Mouse (Mus musculus): ENCODE data around the gene Hs3st4. TPM values are rescaled to one million over a fixed set of nuclear protein-coding genes. Genes with fewer than 3 reads are reported as not detected.

Hs3st4 gene
- polyA plus RNA-seq, 1 experiment from 2014 or later, result 0.05 TPM

DNA sequence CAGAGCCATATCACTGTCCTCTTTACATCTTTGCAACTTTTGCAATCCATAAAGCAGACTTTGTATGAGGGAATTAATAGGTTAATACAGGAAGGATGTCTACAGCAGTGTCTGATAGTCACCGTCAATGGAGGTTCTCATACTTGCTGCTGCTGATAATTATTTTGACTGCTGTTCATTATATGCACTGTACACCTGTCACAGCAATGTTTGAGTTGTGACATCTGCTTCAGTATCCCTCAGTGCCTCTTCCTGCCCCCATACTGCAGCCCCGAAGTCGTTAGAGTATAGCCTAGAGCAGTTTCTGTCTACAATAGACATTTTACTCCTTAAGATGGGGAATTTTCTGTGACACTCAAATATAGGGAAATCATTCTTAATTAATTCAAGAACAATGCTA is 267.2 kb downstream of the Hs3st4 start:
- H3K4me2 ChIP-seq (ENCODE audit: low read depth, low read length), result no peak overlapping the region
- H3K36me3 ChIP-seq (ENCODE audit: control insufficient read depth, insufficient read depth, low read length), result no peaks in the 10 kb centered on the region
- H3K4me3 ChIP-seq (ENCODE audit: low read length), result no peak overlapping the region
- H3K4me1 ChIP-seq (ENCODE audit: control insufficient read depth, insufficient read depth, low read length), result no peaks in the 10 kb centered on the region
- ATAC-seq, result no peak
- no peak overlapping the region for H3K27ac ChIP-seq (ENCODE audit: low read length)
- no peak overlapping the region for H3K9ac ChIP-seq (ENCODE audit: low read depth, low read length)
- H3K9me3 ChIP-seq (ENCODE audit: control insufficient read depth, low read length), result no peaks in the 10 kb centered on the region
- WGBS, result 71% methylated on average over 3 of the region's 3 CpGs
- no peaks in the 10 kb centered on the region for H3K27me3 ChIP-seq (replicated peaks; ENCODE audit: control insufficient read depth, insufficient read depth, low read length)

DNA sequence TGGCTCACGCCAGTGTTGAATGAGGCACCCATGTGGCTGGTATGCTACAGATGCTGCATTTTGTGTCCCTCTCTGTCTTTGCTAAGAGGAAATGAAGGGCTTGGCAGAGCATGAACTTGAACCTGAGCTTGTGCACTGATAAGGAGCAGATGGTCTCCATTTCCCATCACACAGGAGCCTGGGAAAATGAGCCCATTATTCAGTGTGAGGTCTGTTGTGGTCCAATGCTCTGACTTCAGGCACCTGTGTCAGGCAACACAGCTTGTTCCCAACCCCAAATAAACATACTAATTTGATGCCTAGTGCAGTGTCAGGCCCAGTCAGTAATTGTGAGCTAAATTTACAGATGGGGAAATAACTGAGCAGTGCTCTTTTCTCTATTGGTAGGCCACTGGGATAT is 267.9 kb downstream of the Hs3st4 start:
- no peak overlapping the region for H3K9ac ChIP-seq (ENCODE audit: low read depth, low read length)
- WGBS, result 72% methylated on average over 1 of the region's 1 CpGs
- ATAC-seq, result no peak
- no peak overlapping the region for H3K4me3 ChIP-seq (ENCODE audit: low read length)
- no peaks in the 10 kb centered on the region for H3K4me1 ChIP-seq (ENCODE audit: control insufficient read depth, insufficient read depth, low read length)
- H3K27ac ChIP-seq (ENCODE audit: low read length), result no peak overlapping the region
- H3K9me3 ChIP-seq (ENCODE audit: control insufficient read depth, low read length), result no peaks in the 10 kb centered on the region
- H3K27me3 ChIP-seq (replicated peaks; ENCODE audit: control insufficient read depth, insufficient read depth, low read length), result no peaks in the 10 kb centered on the region
- no peaks in the 10 kb centered on the region for H3K36me3 ChIP-seq (ENCODE audit: control insufficient read depth, insufficient read depth, low read length)
- H3K4me2 ChIP-seq (ENCODE audit: low read depth, low read length), result no peak overlapping the region

DNA sequence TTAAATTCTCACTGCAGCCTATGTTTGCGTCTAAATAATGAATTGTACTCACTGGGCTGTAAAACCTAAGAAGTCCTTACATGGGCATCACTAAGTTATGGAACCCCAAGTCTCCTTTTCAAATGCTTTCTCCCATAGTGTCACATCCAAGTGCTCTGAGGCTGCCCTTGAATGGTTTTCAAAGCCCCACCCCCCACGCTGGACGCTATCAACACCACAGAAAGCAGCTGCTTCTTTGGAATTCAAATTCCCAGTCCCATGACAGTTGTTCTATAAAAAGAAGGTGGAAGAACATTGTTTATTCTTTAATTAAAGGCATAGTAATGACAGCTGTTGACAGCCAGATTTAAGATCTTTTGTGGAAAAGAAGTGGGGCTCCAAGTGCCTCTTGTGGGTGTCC is 275.8 kb downstream of the Hs3st4 start:
- Histone ChIP-seq H3K36me3 (ENCODE audit: control insufficient read depth, insufficient read depth, low read length) (no peaks in the 10 kb centered on the region), H3K4me2 (ENCODE audit: low read depth, low read length) (no peak overlapping the region), H3K9me3 (ENCODE audit: control insufficient read depth, low read length) (no peaks in the 10 kb centered on the region), H3K4me1 (ENCODE audit: control insufficient read depth, insufficient read depth, low read length) (no peaks in the 10 kb centered on the region), H3K9ac (ENCODE audit: low read depth, low read length) (no peak overlapping the region), H3K27ac (ENCODE audit: low read length) (no peak overlapping the region), H3K4me3 (ENCODE audit: low read length) (no peak overlapping the region), H3K27me3 (replicated peaks; ENCODE audit: control insufficient read depth, insufficient read depth, low read length) (no peaks in the 10 kb centered on the region)
- 72% methylated on average over 3 of the region's 3 CpGs for WGBS
- ATAC-seq, result no peak

DNA sequence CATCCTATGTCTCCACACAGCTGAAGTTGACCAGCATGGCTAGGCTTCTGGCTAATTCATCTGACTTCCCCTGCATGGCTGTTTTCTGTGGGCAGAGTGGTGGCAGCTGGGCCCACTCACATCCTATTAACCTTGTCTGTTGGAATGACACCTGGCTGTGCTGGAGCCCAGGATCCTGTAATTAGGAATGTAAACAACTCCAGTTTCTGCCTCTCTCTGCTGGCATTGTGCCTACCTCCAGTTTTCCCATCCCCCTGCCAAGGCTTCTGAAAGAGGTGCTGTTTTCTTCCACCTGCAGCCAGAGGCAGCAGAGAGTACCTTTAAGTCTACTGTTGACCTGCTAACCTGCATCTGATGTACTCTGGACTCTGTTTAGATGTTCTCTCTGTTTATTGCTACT is 288.1 kb downstream of the Hs3st4 start:
- no peaks in the 10 kb centered on the region for H3K9me3 ChIP-seq (ENCODE audit: control insufficient read depth, low read length)
- no peaks in the 10 kb centered on the region for H3K27me3 ChIP-seq (replicated peaks; ENCODE audit: control insufficient read depth, insufficient read depth, low read length)
- no peak overlapping the region for H3K9ac ChIP-seq (ENCODE audit: low read depth, low read length)
- no peak overlapping the region for H3K4me2 ChIP-seq (ENCODE audit: low read depth, low read length)
- H3K4me1 ChIP-seq (ENCODE audit: control insufficient read depth, insufficient read depth, low read length), result no peaks in the 10 kb centered on the region
- no peak overlapping the region for H3K27ac ChIP-seq (ENCODE audit: low read length)
- no peaks in the 10 kb centered on the region for H3K36me3 ChIP-seq (ENCODE audit: control insufficient read depth, insufficient read depth, low read length)
- no peak for ATAC-seq
- no peak overlapping the region for H3K4me3 ChIP-seq (ENCODE audit: low read length)

DNA sequence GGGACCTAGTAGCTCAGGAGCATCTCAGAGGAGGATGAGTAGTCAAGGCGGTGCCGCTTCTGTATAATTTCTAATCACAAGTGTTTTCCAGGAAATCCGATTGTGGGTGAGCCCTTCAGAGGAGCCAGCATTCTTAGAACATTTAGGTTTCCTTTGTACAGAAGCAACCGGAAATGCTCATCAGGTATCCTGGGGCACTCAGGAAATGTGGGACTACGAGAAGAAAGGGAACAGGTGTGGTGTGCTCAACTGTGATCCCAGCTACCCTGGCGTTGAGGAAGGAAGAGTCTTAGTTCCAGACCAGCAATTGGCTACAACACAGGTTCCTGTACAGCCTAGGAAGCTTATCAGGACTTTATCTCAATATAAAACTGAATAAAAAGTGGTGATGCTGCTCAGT is 307.2 kb downstream of the Hs3st4 start:
- Histone ChIP-seq H3K9ac (ENCODE audit: low read depth, low read length) (no peak overlapping the region), H3K4me3 (ENCODE audit: low read length) (no peak overlapping the region), H3K9me3 (ENCODE audit: control insufficient read depth, low read length) (no peaks in the 10 kb centered on the region), H3K4me1 (ENCODE audit: control insufficient read depth, insufficient read depth, low read length) (no peaks in the 10 kb centered on the region), H3K4me2 (ENCODE audit: low read depth, low read length) (no peak overlapping the region), H3K27ac (ENCODE audit: low read length) (no peak overlapping the region), H3K27me3 (replicated peaks; ENCODE audit: control insufficient read depth, insufficient read depth, low read length) (no peaks in the 10 kb centered on the region), H3K36me3 (ENCODE audit: control insufficient read depth, insufficient read depth, low read length) (no peaks in the 10 kb centered on the region)
- 77% methylated on average over 6 of the region's 6 CpGs for WGBS
- ATAC-seq, result no peak

DNA sequence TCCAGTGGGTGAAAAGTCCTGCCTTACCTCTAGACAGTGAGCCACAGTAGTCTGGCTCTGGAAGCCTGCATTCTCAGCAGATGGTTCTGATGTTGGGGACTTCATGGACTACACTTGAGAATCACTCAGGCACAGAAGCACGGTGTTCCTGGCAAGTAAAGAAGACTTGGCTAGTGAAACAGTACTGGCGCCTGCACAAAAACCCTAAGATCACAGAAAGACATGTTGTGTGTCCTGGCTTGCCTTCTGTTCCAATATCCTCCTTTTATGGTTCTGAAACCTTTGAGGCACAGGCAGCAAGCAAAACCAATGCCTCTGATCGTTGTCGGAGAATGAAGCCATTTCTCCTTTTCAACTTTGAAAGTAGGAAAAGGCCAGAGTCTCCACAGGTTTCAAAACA is 336.8 kb downstream of the Hs3st4 start:
- Histone ChIP-seq H3K4me2 (ENCODE audit: low read depth, low read length) (no peak overlapping the region), H3K27ac (ENCODE audit: low read length) (no peak overlapping the region), H3K9me3 (ENCODE audit: control insufficient read depth, low read length) (no peaks in the 10 kb centered on the region), H3K9ac (ENCODE audit: low read depth, low read length) (no peak overlapping the region), H3K27me3 (replicated peaks; ENCODE audit: control insufficient read depth, insufficient read depth, low read length) (no peaks in the 10 kb centered on the region), H3K36me3 (ENCODE audit: control insufficient read depth, insufficient read depth, low read length) (no peaks in the 10 kb centered on the region), H3K4me3 (ENCODE audit: low read length) (no peak overlapping the region), H3K4me1 (ENCODE audit: control insufficient read depth, insufficient read depth, low read length) (no peaks in the 10 kb centered on the region)
- WGBS, result 82% methylated on average over 4 of the region's 4 CpGs
- no peak for ATAC-seq

DNA sequence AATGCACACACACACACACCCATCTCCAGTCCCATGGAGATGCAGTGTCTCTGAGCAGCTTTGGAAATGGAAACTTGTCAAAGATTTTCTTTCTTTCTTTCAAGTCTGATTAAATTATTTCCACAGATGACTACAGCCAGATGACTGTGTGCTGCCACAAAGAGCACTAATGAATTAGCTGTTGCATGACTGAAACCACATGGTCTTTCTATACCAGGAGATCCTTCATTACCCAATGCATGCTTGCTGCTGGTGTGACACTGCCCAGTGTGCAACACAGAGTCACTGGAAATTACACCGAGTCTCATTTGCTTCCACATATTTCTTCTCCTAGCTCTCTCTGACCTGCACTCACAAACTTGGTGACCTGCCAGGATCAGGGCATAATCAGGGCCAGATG is 353.0 kb downstream of the Hs3st4 start:
- H3K9ac ChIP-seq (ENCODE audit: low read depth, low read length), result no peak overlapping the region
- no peak for ATAC-seq
- H3K9me3 ChIP-seq (ENCODE audit: control insufficient read depth, low read length), result no peaks in the 10 kb centered on the region
- no peaks in the 10 kb centered on the region for H3K36me3 ChIP-seq (ENCODE audit: control insufficient read depth, insufficient read depth, low read length)
- H3K27ac ChIP-seq (ENCODE audit: low read length), result no peak overlapping the region
- no peaks in the 10 kb centered on the region for H3K27me3 ChIP-seq (replicated peaks; ENCODE audit: control insufficient read depth, insufficient read depth, low read length)
- H3K4me3 ChIP-seq (ENCODE audit: low read length), result no peak overlapping the region
- no peaks in the 10 kb centered on the region for H3K4me1 ChIP-seq (ENCODE audit: control insufficient read depth, insufficient read depth, low read length)
- WGBS, result 62% methylated on average over 1 of the region's 1 CpGs
- H3K4me2 ChIP-seq (ENCODE audit: low read depth, low read length), result no peak overlapping the region

DNA sequence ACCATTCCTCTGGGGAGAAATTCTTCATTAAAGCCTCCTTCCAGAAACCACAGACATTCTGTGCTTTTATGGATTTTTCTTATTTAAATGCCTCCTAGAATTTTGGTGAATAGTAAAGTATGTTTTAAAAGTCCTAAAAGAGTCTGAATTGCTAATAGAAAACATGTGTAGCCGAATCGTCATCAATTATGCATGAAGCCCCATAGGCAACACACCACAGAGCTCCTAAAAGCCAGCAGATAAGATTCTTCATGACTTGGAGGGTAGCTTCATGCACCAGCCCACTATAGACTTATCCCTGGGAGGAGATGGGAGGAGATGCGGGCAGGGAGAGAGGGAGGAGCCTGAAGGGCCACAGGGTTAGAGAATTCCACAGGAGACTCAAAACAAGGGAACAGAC is 358.8 kb downstream of the Hs3st4 start:
- no peak overlapping the region for H3K4me3 ChIP-seq (ENCODE audit: low read length)
- H3K27ac ChIP-seq (ENCODE audit: low read length), result no peak overlapping the region
- no peaks in the 10 kb centered on the region for H3K27me3 ChIP-seq (replicated peaks; ENCODE audit: control insufficient read depth, insufficient read depth, low read length)
- no peaks in the 10 kb centered on the region for H3K36me3 ChIP-seq (ENCODE audit: control insufficient read depth, insufficient read depth, low read length)
- no peak for ATAC-seq
- 90% methylated on average over 3 of the region's 3 CpGs for WGBS
- no peak overlapping the region for H3K9ac ChIP-seq (ENCODE audit: low read depth, low read length)
- H3K4me2 ChIP-seq (ENCODE audit: low read depth, low read length), result no peak overlapping the region
- H3K4me1 ChIP-seq (ENCODE audit: control insufficient read depth, insufficient read depth, low read length), result no peaks in the 10 kb centered on the region
- no peaks in the 10 kb centered on the region for H3K9me3 ChIP-seq (ENCODE audit: control insufficient read depth, low read length)

DNA sequence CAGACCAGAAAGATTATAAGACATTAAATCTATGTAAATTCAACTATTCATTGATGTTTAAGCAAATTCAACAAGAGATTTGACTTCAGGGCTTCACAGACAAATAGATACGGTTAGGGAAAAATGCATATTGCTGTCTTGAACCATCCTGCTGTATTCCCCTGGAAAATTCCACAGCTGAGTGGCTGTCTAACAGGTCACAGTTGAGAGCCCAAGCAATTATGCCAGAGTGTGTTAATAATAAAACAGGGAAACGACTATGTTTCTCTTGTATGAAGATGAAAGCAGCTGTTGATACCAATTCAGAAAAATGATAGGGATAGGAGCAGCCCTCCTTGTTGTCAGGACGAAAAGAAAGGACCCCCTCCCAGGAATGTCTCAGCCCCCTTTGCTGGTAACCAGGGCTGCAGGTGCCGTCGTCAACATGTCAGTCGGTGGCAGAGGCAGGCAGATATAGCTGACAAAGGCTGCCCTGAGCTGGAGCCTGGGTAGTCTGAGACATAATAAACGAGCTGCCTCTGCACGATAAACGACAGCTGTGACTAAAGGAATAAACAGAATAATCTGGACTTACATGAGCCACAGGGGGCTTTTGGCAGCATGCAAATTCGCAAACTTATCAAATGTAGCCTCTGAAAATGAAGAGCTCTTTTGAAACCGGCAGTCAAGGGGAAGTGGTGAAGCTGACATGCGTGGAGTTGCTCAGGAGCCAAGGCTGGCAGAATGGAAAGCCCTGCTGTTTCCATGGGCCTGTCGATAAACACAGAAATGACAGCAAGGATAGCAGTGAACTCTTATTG is 364.7 kb downstream of the Hs3st4 start:
- 46% methylated on average over 13 of the region's 13 CpGs for WGBS
- H3K4me3 ChIP-seq (ENCODE audit: low read length), result no peak overlapping the region
- no peak overlapping the region for H3K9ac ChIP-seq (ENCODE audit: low read depth, low read length)
- ATAC-seq, result no peak
- no peak overlapping the region for H3K27ac ChIP-seq (ENCODE audit: low read length)
- H3K4me2 ChIP-seq (ENCODE audit: low read depth, low read length), result no peak overlapping the region
- no peaks in the 10 kb centered on the region for H3K9me3 ChIP-seq (ENCODE audit: control insufficient read depth, low read length)
- H3K36me3 ChIP-seq (ENCODE audit: control insufficient read depth, insufficient read depth, low read length), result no peaks in the 10 kb centered on the region
- H3K27me3 ChIP-seq (replicated peaks; ENCODE audit: control insufficient read depth, insufficient read depth, low read length), result no peaks in the 10 kb centered on the region
- no peaks in the 10 kb centered on the region for H3K4me1 ChIP-seq (ENCODE audit: control insufficient read depth, insufficient read depth, low read length)

DNA sequence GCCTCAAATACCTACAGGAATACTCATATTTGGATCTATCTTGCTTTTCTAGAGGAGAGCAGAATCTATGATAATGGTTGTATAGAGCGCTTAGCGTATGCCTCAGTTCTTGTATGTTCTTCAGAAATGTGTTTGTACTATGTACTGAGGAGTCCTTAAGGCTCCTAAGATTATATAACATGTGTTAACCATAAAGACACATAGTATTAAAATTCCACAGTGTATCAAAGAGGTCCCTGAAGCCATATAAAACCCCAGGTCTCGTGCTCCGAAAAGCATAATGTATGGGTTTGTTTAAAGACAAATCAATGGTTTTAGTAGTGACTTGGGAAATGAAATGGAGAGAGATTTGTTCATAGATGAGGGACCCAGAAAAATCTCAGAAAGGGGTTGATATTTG is 371.4 kb downstream of the Hs3st4 start:
- H3K27me3 ChIP-seq (replicated peaks; ENCODE audit: control insufficient read depth, insufficient read depth, low read length), result no peaks in the 10 kb centered on the region
- WGBS, result 92% methylated on average over 4 of the region's 4 CpGs
- no peaks in the 10 kb centered on the region for H3K4me1 ChIP-seq (ENCODE audit: control insufficient read depth, insufficient read depth, low read length)
- no peaks in the 10 kb centered on the region for H3K36me3 ChIP-seq (ENCODE audit: control insufficient read depth, insufficient read depth, low read length)
- no peak overlapping the region for H3K9ac ChIP-seq (ENCODE audit: low read depth, low read length)
- no peaks in the 10 kb centered on the region for H3K9me3 ChIP-seq (ENCODE audit: control insufficient read depth, low read length)
- no peak for ATAC-seq
- H3K4me3 ChIP-seq (ENCODE audit: low read length), result no peak overlapping the region
- H3K4me2 ChIP-seq (ENCODE audit: low read depth, low read length), result no peak overlapping the region
- no peak overlapping the region for H3K27ac ChIP-seq (ENCODE audit: low read length)
